Mouse (Mus musculus) CH12.LX (cell line): ENCODE results near the gene Rxfp3. TPM values are rescaled to one million over a fixed set of nuclear protein-coding genes. Genes with fewer than 3 reads are reported as not detected.
A peak's percentile ranks its signal among the peaks of the same experiment; 100 is the strongest.

ENCODE experiments used
- DNase-seq: peaks from one replicate; pipeline ENCODE4 v3.0.0-alpha.2; 2013; ENCODE audit errors: extremely low read depth
- H3K27ac ChIP-seq: 2 replicates; pipeline ENCODE4 v1.5.1; 2012; ENCODE audit warnings: low read depth, mild to moderate bottlenecking, control low read depth, moderate library complexity; ENCODE audit not compliant: insufficient read depth
- H3K27me3 ChIP-seq: replicated peaks from 2 replicates; pipeline ENCODE3; 2012; ENCODE audit warnings: inconsistent platforms
- H3K36me3 ChIP-seq, 2 experiments: replicated peaks in 1 of 2; 2 replicates each; pipeline versions ENCODE3 to v1.6.1; 2012; ENCODE audit warnings: inconsistent platforms in 1 of 2, low read length in 1 of 2, mild to moderate bottlenecking in 1 of 2, mixed read lengths in 1 of 2, moderate library complexity in 1 of 2; ENCODE audit not compliant: control insufficient read depth in 1 of 2, insufficient read depth in 1 of 2
- H3K4me1 ChIP-seq, 2 experiments: 2 replicates each; pipeline ENCODE4 v1.6.1; 2012; ENCODE audit warnings: inconsistent platforms in 1 of 2, moderate library complexity in 1 of 2; ENCODE audit not compliant: insufficient read depth in 2 of 2, control insufficient read depth in 1 of 2
- H3K4me2 ChIP-seq: 2 replicates; pipeline ENCODE4 v1.6.1; 2012; ENCODE audit warnings: low read depth, mild to moderate bottlenecking, control low read depth; ENCODE audit not compliant: poor library complexity, insufficient read depth, severe bottlenecking
- H3K4me3 ChIP-seq, 3 experiments: fragments of 150-350 bp in 1 of 3; sonication (generic) in 1 of 3; replicated peaks in 1 of 3; 2 replicates each; pipeline versions ENCODE3 to v1.5.1; 2011 to 2012; ENCODE audit warnings: low read depth in 2 of 3, low read length in 2 of 3, mild to moderate bottlenecking in 2 of 3, moderate library complexity in 2 of 3, control low read depth in 1 of 3, improper control_type of control experiment in 1 of 3, inconsistent platforms in 1 of 3, mixed read lengths in 1 of 3; ENCODE audit not compliant: poor library complexity in 1 of 3
- H3K79me2 ChIP-seq: replicated peaks from 2 replicates; pipeline ENCODE4 v1.6.1; 2012; ENCODE audit warnings: mild to moderate bottlenecking, moderate library complexity; ENCODE audit not compliant: control insufficient read depth, poor library complexity, insufficient read depth, severe bottlenecking; ENCODE audit errors: extremely low read depth
- H3K9ac ChIP-seq: 2 replicates; pipeline ENCODE4 v1.6.1; 2012; ENCODE audit warnings: low read depth, mild to moderate bottlenecking, control low read depth, moderate library complexity; ENCODE audit not compliant: insufficient read depth
- H3K9me3 ChIP-seq: replicated peaks from 2 replicates; pipeline ENCODE3; 2012; ENCODE audit warnings: low read length, inconsistent platforms, mixed read lengths
- CHD1 ChIP-seq: IDR thresholded peaks from 2 replicates; pipeline ENCODE4 v1.6.1; 2012; ENCODE audit warnings: low read depth, low read length, improper control_type of control experiment, inconsistent platforms
- CHD2 ChIP-seq: IDR thresholded peaks from 2 replicates; pipeline ENCODE4 v1.6.1; 2011; ENCODE audit warnings: low read length, improper control_type of control experiment
- EP300 ChIP-seq: IDR thresholded peaks from 2 replicates; pipeline ENCODE4 v1.6.1; 2011; ENCODE audit warnings: low read length, improper control_type of control experiment
- IRF4 ChIP-seq: IDR thresholded peaks from 2 replicates; pipeline ENCODE4 v1.6.1; 2014; ENCODE audit warnings: low read depth, mild to moderate bottlenecking, inconsistent platforms, low read length, improper control_type of control experiment
- JUND ChIP-seq: conservative IDR thresholded peaks from 2 replicates; pipeline ENCODE4 v1.6.1; 2011; ENCODE audit warnings: low read depth, low read length, improper control_type of control experiment
- MAX ChIP-seq: IDR thresholded peaks from 2 replicates; pipeline ENCODE4 v1.6.1; 2011; ENCODE audit warnings: low read length, improper control_type of control experiment
- MEF2A ChIP-seq: IDR thresholded peaks from 2 replicates; pipeline ENCODE4 v1.6.1; 2014; ENCODE audit warnings: low read depth, mild to moderate bottlenecking, inconsistent platforms, low read length, improper control_type of control experiment, borderline replicate concordance
- MYC ChIP-seq: IDR thresholded peaks from 2 replicates; pipeline ENCODE4 v1.6.1; 2011; ENCODE audit warnings: low read depth, mild to moderate bottlenecking, improper control_type of control experiment, low read length
- NELFE ChIP-seq: IDR thresholded peaks from 2 replicates; pipeline ENCODE4 v1.6.1; 2011; ENCODE audit warnings: low read depth, low read length, improper control_type of control experiment
- POLR2A ChIP-seq: IDR thresholded peaks from 2 replicates; pipeline ENCODE4 v1.6.1; 2011; ENCODE audit warnings: low read depth, mild to moderate bottlenecking, improper control_type of control experiment, low read length
- POLR2AphosphoS2 ChIP-seq: IDR thresholded peaks from 2 replicates; pipeline ENCODE4 v1.6.1; 2011; ENCODE audit warnings: low read depth, low read length, improper control_type of control experiment
- RCOR1 ChIP-seq: conservative IDR thresholded peaks from 2 replicates; pipeline ENCODE4 v1.6.1; 2012; ENCODE audit warnings: low read depth, mild to moderate bottlenecking, inconsistent platforms, low read length, improper control_type of control experiment
- SIN3A ChIP-seq: IDR thresholded peaks from 2 replicates; pipeline ENCODE4 v1.6.1; 2012; ENCODE audit warnings: low read length, improper control_type of control experiment, inconsistent platforms
- TCF12 ChIP-seq: IDR thresholded peaks from 2 replicates; pipeline ENCODE4 v1.6.1; 2014; ENCODE audit warnings: low read depth, mild to moderate bottlenecking, inconsistent platforms, low read length, improper control_type of control experiment
- UBTF ChIP-seq: IDR thresholded peaks from 2 replicates; pipeline ENCODE4 v1.6.1; 2012; ENCODE audit warnings: low read depth, mild to moderate bottlenecking, inconsistent platforms, low read length, improper control_type of control experiment, moderate library complexity
- ZNF384 ChIP-seq: IDR thresholded peaks from 2 replicates; pipeline ENCODE4 v1.6.1; 2012; ENCODE audit warnings: low read depth, low read length, improper control_type of control experiment, inconsistent platforms
- dilution Hi-C: fragments of 300-500 bp; cut with MboI; formaldehyde crosslinking; loops from 2 replicates; pipeline ENCODE4 v1.14.3; 2020; ENCODE audit warnings: low sequenced_read_pairs; ENCODE audit not compliant: extremely low pct_unique_long_range_greater_than_20kb, extremely low pct_ligation_motif_present
- in situ Hi-C: fragments of 300-500 bp; cut with MboI; formaldehyde crosslinking; loops from 3 replicates; pipeline ENCODE4 v1.14.3; 2019; ENCODE audit warnings: low sequenced_read_pairs, low pct_ligation_motif_present, low pct_unique_long_range_greater_than_20kb, mixed read lengths
- polyA plus RNA-seq: library from polyadenylated mRNA; unstranded; fragments of >175 nt; gene quantifications from 2 replicates; pipeline ENCODE4 v1.2.1, GENCODE M21; 2012; ENCODE audit warnings: low read depth; ENCODE audit not compliant: insufficient read length
- total RNA-seq, 2 experiments: library from RNA; depleted of rRNA; stranded (reverse); fragments of 300-350 nt in 1 of 2; fragments of >200 nt in 1 of 2; gene quantifications; 2 replicates each; pipeline ENCODE4 v1.2.3; 2012 to 2014

Gene Rxfp3
- total RNA-seq (2012; rRNA removed), result not detected in 2 replicates
- total RNA-seq (2014; rRNA removed), result not detected in 2 replicates
- not detected in 2 replicates for polyA plus RNA-seq

DNA sequence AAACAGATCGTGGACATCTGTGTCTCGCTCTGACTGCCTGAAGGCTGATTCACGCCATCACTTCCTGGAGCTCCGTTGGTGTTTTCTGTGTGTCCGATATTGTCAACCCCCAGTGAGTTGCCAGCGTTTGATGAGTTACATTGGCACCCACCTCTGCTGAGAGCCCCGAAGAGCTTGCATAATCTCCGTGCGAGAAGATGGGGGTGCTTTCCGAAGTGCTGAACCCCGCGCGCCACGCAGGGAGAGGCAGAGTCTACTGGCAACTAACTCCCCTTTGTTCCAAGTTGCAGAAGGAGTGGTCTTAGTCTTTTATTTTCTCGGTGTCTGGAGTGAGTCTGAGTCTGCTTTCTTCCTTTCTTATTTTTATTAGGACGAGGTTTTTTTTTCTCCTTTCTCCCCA lies at the start of gene Rxfp3:
TSS of gene Rxfp3 (minus strand) at position 281 of the 400 bp plus-strand sequence.
- H3K4me3 ChIP-seq, result peak within 1 kb of the TSS in 1 of 3 experiments; percentile 10
- no peaks in the 10 kb centered on the region for H3K9me3 ChIP-seq
- no peaks in the 10 kb centered on the region for H3K36me3 ChIP-seq
- in situ Hi-C loops (loop anchor here (5.0 to 10.0 kb wide), 3 partner anchors 197 to 340 kb away; no protein-coding TSS in a partner anchor), dilution Hi-C loops (no loop called here)
- TF ChIP-seq EP300 (no peak), POLR2A (no peak), IRF4 (no peak), JUND (no peak)
- no peaks in the 10 kb centered on the region for H3K27me3 ChIP-seq
- no peak within 1 kb of the TSS for H3K27ac ChIP-seq
- no peaks in the 10 kb centered on the region for H3K79me2 ChIP-seq
- H3K4me1 ChIP-seq, result peaks cover 11 to 12% of the 10 kb centered on the region in 2 experiments; a peak in 2 of 4 replicates
- peak within 1 kb of the TSS; percentile 42 for H3K4me2 ChIP-seq
- H3K9ac ChIP-seq, result no peak within 1 kb of the TSS
- no peak for DNase-seq

DNA sequence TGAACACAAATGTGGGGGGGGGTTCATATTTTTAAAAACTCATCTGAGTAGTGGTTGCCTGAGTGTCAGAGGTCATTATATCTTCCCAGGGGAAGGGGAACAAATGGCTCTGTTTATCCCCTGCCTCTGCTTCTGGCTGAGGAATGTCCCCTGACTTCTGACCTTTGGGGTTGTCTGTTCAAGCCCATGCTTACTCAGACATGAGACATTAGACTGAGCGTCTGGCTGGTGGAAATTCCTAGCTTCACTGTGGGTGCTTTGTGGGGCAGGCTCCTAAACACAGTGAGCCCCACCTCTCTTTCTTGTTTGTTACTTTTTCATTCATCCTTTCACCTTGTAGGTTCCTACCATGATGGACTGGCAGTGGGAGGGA lies 47.2 kb upstream of the Rxfp3 start:
- Histone ChIP-seq H3K4me2 (no peak overlapping the region), H3K27ac (no peak overlapping the region), H3K4me3 (no peak overlapping the region), H3K4me1 (0 out of 4 replicates have a peak, but pooled peaks cover 0 to 3% of the 10 kb centered on the region in 2 experiments), H3K9me3 (no peaks in the 10 kb centered on the region), H3K79me2 (no peaks in the 10 kb centered on the region), H3K36me3 (no peaks in the 10 kb centered on the region), H3K27me3 (no peaks in the 10 kb centered on the region), H3K9ac (no peak overlapping the region)
- in situ Hi-C loops (no loop called here), dilution Hi-C loops (no loop called here)
- DNase-seq, result no peak
- TF ChIP-seq TCF12 (no peak), CHD2 (no peak), MYC (no peak)

DNA sequence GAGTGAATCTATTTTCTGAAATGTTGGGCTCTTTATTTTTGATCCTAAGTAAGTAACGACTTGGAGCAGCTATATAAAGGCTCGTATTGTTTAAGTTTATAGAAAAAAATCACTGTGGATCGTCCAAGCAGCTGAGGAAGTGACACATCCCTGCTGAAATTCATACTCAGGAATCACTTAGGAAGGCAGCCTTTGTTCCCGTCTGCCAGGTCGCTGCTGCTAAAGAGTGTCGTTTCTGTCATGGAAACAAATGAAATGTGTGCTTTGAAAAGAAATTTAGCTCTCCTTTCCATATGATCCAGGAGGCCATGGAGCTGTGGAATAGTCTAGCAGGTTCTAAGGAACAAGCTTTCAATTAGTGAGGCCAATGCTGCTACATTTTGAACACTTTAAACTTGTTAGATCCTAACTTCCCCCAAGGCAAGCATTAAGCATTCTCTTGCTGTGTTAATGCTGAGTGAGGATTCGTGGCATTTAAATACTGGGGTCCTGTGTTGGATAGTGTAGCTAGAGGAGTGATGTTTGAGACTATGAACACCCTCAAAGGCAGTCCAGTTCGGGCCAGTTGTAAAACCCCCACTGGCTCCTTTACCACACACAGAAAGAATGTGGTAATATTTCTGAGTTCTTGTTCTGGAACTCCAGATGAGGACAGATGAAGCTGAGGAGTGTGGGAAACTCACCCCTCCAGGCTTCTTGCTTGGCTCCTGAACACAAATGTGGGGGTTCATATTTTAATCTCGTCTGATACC lies 46.6 kb upstream of the Rxfp3 start:
- Histone ChIP-seq H3K27ac (no peak overlapping the region), H3K9me3 (no peaks in the 10 kb centered on the region), H3K79me2 (no peaks in the 10 kb centered on the region), H3K36me3 (no peaks in the 10 kb centered on the region), H3K27me3 (no peaks in the 10 kb centered on the region), H3K4me2 (no peak overlapping the region), H3K4me3 (no peak overlapping the region), H3K4me1 (0 out of 4 replicates have a peak, but pooled peaks cover 0 to under 1% of the 10 kb centered on the region in 2 experiments), H3K9ac (no peak overlapping the region)
- dilution Hi-C loops (no loop called here), in situ Hi-C loops (no loop called here)
- no peak for DNase-seq
- TF ChIP-seq POLR2AphosphoS2 (no peak), MEF2A (no peak), ZNF384 (no peak), UBTF (no peak), MAX (no peak), SIN3A (no peak), NELFE (no peak), RCOR1 (no peak), CHD1 (no peak)
